Comparison of ENCODE assay signal across 11 mouse cellular contexts in genomic region chr1:185754486-185755290, GRCm38 (mm10).
A peak's percentile ranks its signal among the peaks of the same experiment; 100 is the strongest.
DNase-seq lines count a peak whose midpoint lies in the region; ATAC-seq and TF ChIP-seq lines count a peak whose summit lies in the region.
"Had no signal": no experiment of that assay in that cellular context is flagged by ENCODE, and none has a peak within 500 bp of the region (broad histone marks: within the 10 kb centered on the region; RNA-seq: fewer than 3 reads in every experiment).

No protein-coding gene starts in this region.

- peak; percentile 47; the same call in 1 of the 2 replicates for TF ChIP-seq CTCF in liver, postnatal 0 days (IDR thresholded peaks at IDR 0.05; ENCODE audit: low read depth)
- TF ChIP-seq CTCF in embryonic fibroblast, embryonic 13.5 days (IDR thresholded peaks at IDR 0.05; ENCODE audit: borderline replicate concordance, insufficient read depth, low read length), result peak; percentile 36; the same call in 1 of the 2 replicates
- peak; percentile 67 for TF ChIP-seq CTCF in lung, postnatal 0 days (IDR thresholded peaks at IDR 0.05)

- no peaks in the 10 kb centered on the region for H3K36me3 ChIP-seq in embryonic facial prominence, embryonic 11.5 days (replicated peaks; ENCODE audit: control insufficient read depth, insufficient read depth, low read depth, low read length)
- H3K36me3 ChIP-seq in embryonic facial prominence, embryonic 10.5 days (replicated peaks), result no peaks in the 10 kb centered on the region
- H3K36me3 ChIP-seq in liver, postnatal 0 days (replicated peaks; ENCODE audit: insufficient read depth, low read length), result no peaks in the 10 kb centered on the region
- H3K36me3 ChIP-seq in liver, embryonic 12.5 days, result no peaks in the 10 kb centered on the region
- H3K36me3 ChIP-seq in lung, postnatal 0 days (ENCODE audit: insufficient read depth, low read length), result no peaks in the 10 kb centered on the region

- H3K27me3 ChIP-seq in embryonic facial prominence, embryonic 11.5 days (ENCODE audit: control insufficient read depth, insufficient read depth, low read length), result no peaks in the 10 kb centered on the region
- H3K27me3 ChIP-seq in embryonic facial prominence, embryonic 10.5 days (replicated peaks; ENCODE audit: low read depth, poor library complexity, severe bottlenecking), result no peaks in the 10 kb centered on the region
- H3K27me3 ChIP-seq in liver, postnatal 0 days (ENCODE audit: insufficient read depth, low read length), result no peaks in the 10 kb centered on the region
- H3K27me3 ChIP-seq in liver, embryonic 12.5 days (replicated peaks), result no peaks in the 10 kb centered on the region
- H3K27me3 ChIP-seq in lung, postnatal 0 days (replicated peaks; ENCODE audit: insufficient read depth, low read length), result no peaks in the 10 kb centered on the region
- H3K27me3 ChIP-seq: megakaryocyte, embryonic 14.5 days had no signal

- TF ChIP-seq POLR2A in embryonic fibroblast, embryonic 13.5 days (IDR thresholded peaks at IDR 0.05; ENCODE audit: low read depth, low read length), result no peak

- ATAC-seq in embryonic facial prominence, embryonic 11.5 days (replicated peaks; ENCODE audit: insufficient number of reproducible peaks, low FRiP score, low TSS enrichment, low read depth), result no peak
- ATAC-seq in liver, postnatal 0 days, result no peak
- ATAC-seq in liver, embryonic 12.5 days, result no peak
- ATAC-seq in lung, postnatal 0 days, result no peak
- ATAC-seq in inflammation-experienced regulatory T-cells, adult 6 months, result no peak
- ATAC-seq: CD4-positive, CD25-positive, alpha-beta regulatory T cell, adult 4 months had no signal

- H3K9ac ChIP-seq in embryonic facial prominence, embryonic 11.5 days (replicated peaks; ENCODE audit: low read length), result no peak overlapping the region
- no peak overlapping the region for H3K9ac ChIP-seq in liver, postnatal 0 days (replicated peaks)
- no peak overlapping the region for H3K9ac ChIP-seq in liver, embryonic 12.5 days
- no peak overlapping the region for H3K9ac ChIP-seq in lung, postnatal 0 days (replicated peaks; ENCODE audit: low read depth)

- no peak overlapping the region for H3K27ac ChIP-seq in embryonic facial prominence, embryonic 11.5 days (replicated peaks; ENCODE audit: low read depth, low read length)
- H3K27ac ChIP-seq in embryonic facial prominence, embryonic 10.5 days (replicated peaks), result no peak overlapping the region
- no peak overlapping the region for H3K27ac ChIP-seq in liver, postnatal 0 days (ENCODE audit: low read depth)
- no peak overlapping the region for H3K27ac ChIP-seq in liver, embryonic 12.5 days
- no peak overlapping the region for H3K27ac ChIP-seq in embryonic fibroblast, embryonic 13.5 days (ENCODE audit: insufficient read depth, low read length)
- H3K27ac ChIP-seq in lung, postnatal 0 days (ENCODE audit: low read length), result no peak overlapping the region

- H3K9me3 ChIP-seq in embryonic facial prominence, embryonic 11.5 days (replicated peaks; ENCODE audit: control insufficient read depth, low read length), result no peaks in the 10 kb centered on the region
- no peaks in the 10 kb centered on the region for H3K9me3 ChIP-seq in embryonic facial prominence, embryonic 10.5 days
- no peaks in the 10 kb centered on the region for H3K9me3 ChIP-seq in liver, postnatal 0 days (ENCODE audit: low read length)
- H3K9me3 ChIP-seq in liver, embryonic 12.5 days (replicated peaks), result no peaks in the 10 kb centered on the region
- H3K9me3 ChIP-seq in lung, postnatal 0 days (ENCODE audit: low read length), result no peaks in the 10 kb centered on the region

- H3K4me3 ChIP-seq in embryonic facial prominence, embryonic 11.5 days (ENCODE audit: low read depth, low read length), result no peak overlapping the region
- H3K4me3 ChIP-seq in embryonic facial prominence, embryonic 10.5 days, result no peak overlapping the region
- H3K4me3 ChIP-seq in liver, postnatal 0 days (ENCODE audit: low read depth, low read length), result no peak overlapping the region
- no peak overlapping the region for H3K4me3 ChIP-seq in liver, embryonic 12.5 days
- no peak overlapping the region for H3K4me3 ChIP-seq in embryonic fibroblast, embryonic 13.5 days (ENCODE audit: insufficient read depth, low read length)
- no peak overlapping the region for H3K4me3 ChIP-seq in lung, postnatal 0 days (ENCODE audit: low read depth, low read length)
- H3K4me3 ChIP-seq: megakaryocyte, embryonic 14.5 days had no signal

- DNase-seq in embryonic facial prominence, embryonic 11.5 days (ENCODE audit: low spot score), result peak; percentile 54
- DNase-seq in embryonic facial prominence, embryonic 10.5 days (ENCODE audit: low spot score), result no peak
- no peak for DNase-seq in liver, postnatal 0 days
- peak; percentile 50 for DNase-seq in lung, postnatal 0 days (ENCODE audit: low spot score)
- no peak for DNase-seq in layer of hippocampus, postnatal 36 days

- WGBS in embryonic facial prominence, embryonic 11.5 days, result 60% methylated on average over 13 of the region's 13 CpGs
- 69% methylated on average over 13 of the region's 13 CpGs for WGBS in embryonic facial prominence, embryonic 10.5 days
- 75% methylated on average over 13 of the region's 13 CpGs for WGBS in liver, postnatal 0 days (ENCODE audit: insufficient replicate concordance)
- 65% methylated on average over 13 of the region's 13 CpGs for WGBS in liver, embryonic 12.5 days (ENCODE audit: insufficient replicate concordance)
- WGBS in lung, postnatal 0 days, result 75% methylated on average over 13 of the region's 13 CpGs

- H3K4me2 ChIP-seq in embryonic facial prominence, embryonic 11.5 days (ENCODE audit: low read depth, low read length), result no peak overlapping the region
- H3K4me2 ChIP-seq in liver, postnatal 0 days (ENCODE audit: low read depth, low read length), result no peak overlapping the region
- no peak overlapping the region for H3K4me2 ChIP-seq in liver, embryonic 12.5 days
- H3K4me2 ChIP-seq in lung, postnatal 0 days (replicated peaks; ENCODE audit: low read depth, low read length), result no peak overlapping the region
- H3K4me2 ChIP-seq: heart, embryonic 11.5 days had no signal

- no peak for TF ChIP-seq EP300 in liver, postnatal 0 days (IDR thresholded peaks at IDR 0.05; ENCODE audit: low read depth)
- TF ChIP-seq EP300 in lung, postnatal 0 days (IDR thresholded peaks at IDR 0.05), result no peak

- H3K4me1 ChIP-seq in embryonic facial prominence, embryonic 11.5 days (ENCODE audit: control insufficient read depth, insufficient read depth, low read length), result no peaks in the 10 kb centered on the region
- H3K4me1 ChIP-seq in embryonic facial prominence, embryonic 10.5 days, result no peaks in the 10 kb centered on the region
- H3K4me1 ChIP-seq in liver, postnatal 0 days (ENCODE audit: insufficient read depth), result no peaks in the 10 kb centered on the region
- no peaks in the 10 kb centered on the region for H3K4me1 ChIP-seq in liver, embryonic 12.5 days
- H3K4me1 ChIP-seq in embryonic fibroblast, embryonic 13.5 days (ENCODE audit: control insufficient read depth, insufficient read depth, low read length), result no peaks in the 10 kb centered on the region
- no peaks in the 10 kb centered on the region for H3K4me1 ChIP-seq in lung, postnatal 0 days (ENCODE audit: insufficient read depth, low read depth, low read length)
- H3K4me1 ChIP-seq: megakaryocyte, embryonic 14.5 days had no signal

Comparison
In these comparisons a context has a peak if more than half of its experiments do, and no peak if none do; other contexts are left out.
1. DNase-seq: peak in embryonic facial prominence, embryonic 11.5 days (single experiment) and lung, postnatal 0 days (single experiment); none in embryonic facial prominence, embryonic 10.5 days (single experiment), liver, postnatal 0 days (single experiment) and layer of hippocampus, postnatal 36 days (0 of 2).
2. Peak in every context shown above with its lines, with median percentiles within 50 percentile points of each other: CTCF ChIP-seq.